Mouse (Mus musculus) hindbrain, embryonic 11.5 days (tissue): ENCODE data around the gene Rragc. TPM values are rescaled to one million over a fixed set of nuclear protein-coding genes. Genes with fewer than 3 reads are reported as not detected.

Experiments used
- polyA plus RNA-seq: library from polyadenylated mRNA; unstranded; fragments of >200 nt; fragmentation: Nextera tagmentation; extraction: Ambion mirVana; gene quantifications from 2 replicates; pipeline ENCODE4 v1.2.1, GENCODE M21; 2014

Rragc gene
- polyA plus RNA-seq, 1 experiment from 2014 or later, result 55.0 TPM

Other genes with a start within 250 kb of the Rragc start
- gene Macf1, start 233.1 kb upstream of the Rragc start, polyA plus RNA-seq, result 74.7 and 114 TPM in 2 replicates
- gene Ndufs5, start 199.2 kb upstream of the Rragc start, polyA plus RNA-seq, result 340 and 344 TPM in 2 replicates
- 104 and 107 TPM in 2 replicates for gene Akirin1, start 167.1 kb upstream of the Rragc start, polyA plus RNA-seq
- 0.46 and 0.86 TPM in 2 replicates for gene Rhbdl2, start 129.6 kb upstream of the Rragc start, polyA plus RNA-seq
- gene 4933427I04Rik, start 57.8 kb upstream of the Rragc start, polyA plus RNA-seq, result 0.12 TPM in 1 of 2 replicates, not detected in the other
- 51.2 and 67.2 TPM in 2 replicates for gene Mycbp, start 12.6 kb upstream of the Rragc start, polyA plus RNA-seq
- gene 4930535I16Rik, start 576 bp downstream of the Rragc start, polyA plus RNA-seq, result not detected in 2 replicates